Mouse (Mus musculus) mesoderm, embryonic 11.5 days (tissue): ENCODE results near the gene Glis1.
A peak's percentile ranks its signal among the peaks of the same experiment; 100 is the strongest.

Source experiments
- DNase-seq: peaks from one replicate; pipeline ENCODE4 v3.0.0-alpha.2; 2012; ENCODE audit warnings: low read depth, low spot score

The Glis1 gene

GRCm38 (mm10) chr4:107515626-107516025 is 81.2 kb downstream of the Glis1 start:
- no peak for DNase-seq

- DNase-seq, result no peak
Measured at GRCm38 (mm10) chr4:107518766-107519165, 84.4 kb downstream of the Glis1 start.

GRCm38 (mm10) chr4:107520071-107520470 is 85.7 kb downstream of the Glis1 start:
- no peak for DNase-seq

- no peak for DNase-seq
Measured at GRCm38 (mm10) chr4:107520816-107521215, 86.4 kb downstream of the Glis1 start.

- DNase-seq, result peak; percentile 45
Measured at GRCm38 (mm10) chr4:107523607-107524151, 89.3 kb downstream of the Glis1 start.

GRCm38 (mm10) chr4:107535126-107535525 is 100.7 kb downstream of the Glis1 start:
- DNase-seq, result no peak

GRCm38 (mm10) chr4:107538116-107538515 is 103.7 kb downstream of the Glis1 start:
- DNase-seq, result peak; percentile 71

- DNase-seq, result no peak
Measured at GRCm38 (mm10) chr4:107538561-107538960, 104.2 kb downstream of the Glis1 start.

GRCm38 (mm10) chr4:107539021-107539420 is 104.6 kb downstream of the Glis1 start:
- no peak for DNase-seq

- DNase-seq, result no peak
Measured at GRCm38 (mm10) chr4:107541821-107542220, 107.4 kb downstream of the Glis1 start.

GRCm38 (mm10) chr4:107544843-107545242 is 110.5 kb downstream of the Glis1 start:
- no peak for DNase-seq

- no peak for DNase-seq
Measured at GRCm38 (mm10) chr4:107545726-107546125, 111.3 kb downstream of the Glis1 start.

- DNase-seq, result no peak
Measured at GRCm38 (mm10) chr4:107546525-107546924, 112.1 kb downstream of the Glis1 start.

- DNase-seq, result no peak
Measured at GRCm38 (mm10) chr4:107550096-107550495, 115.7 kb downstream of the Glis1 start.

GRCm38 (mm10) chr4:107550546-107550945 is 116.2 kb downstream of the Glis1 start:
- DNase-seq, result no peak

GRCm38 (mm10) chr4:107552696-107553095 is 118.3 kb downstream of the Glis1 start:
- no peak for DNase-seq

- no peak for DNase-seq
Measured at GRCm38 (mm10) chr4:107553774-107554173, 119.4 kb downstream of the Glis1 start.

GRCm38 (mm10) chr4:107558801-107559200 is 124.4 kb downstream of the Glis1 start:
- no peak for DNase-seq

- no peak for DNase-seq
Measured at GRCm38 (mm10) chr4:107561056-107561455, 126.7 kb downstream of the Glis1 start.

- DNase-seq, result no peak
Measured at GRCm38 (mm10) chr4:107568159-107568558, 133.8 kb downstream of the Glis1 start.

- peak; percentile 38 for DNase-seq
Measured at GRCm38 (mm10) chr4:107568881-107569443, 134.6 kb downstream of the Glis1 start.

GRCm38 (mm10) chr4:107570329-107571014 is 136.1 kb downstream of the Glis1 start:
- peak; percentile 38 for DNase-seq

GRCm38 (mm10) chr4:107575781-107576180 is 141.4 kb downstream of the Glis1 start:
- DNase-seq, result no peak
